Mouse (Mus musculus): ENCODE measurements around the gene Dusp7.

- no peak for TF ChIP-seq MYOD1 (IDR thresholded peaks at IDR 0.05; ENCODE audit: control insufficient read depth, insufficient read length, low read depth)
- TF ChIP-seq CTCF (IDR thresholded peaks at IDR 0.05; ENCODE audit: control insufficient read depth, insufficient read depth, insufficient read length): no peak
- TF ChIP-seq CEBPB (IDR thresholded peaks at IDR 0.05; ENCODE audit: low read depth): no peak
- no peak for TF ChIP-seq MAX (IDR thresholded peaks at IDR 0.05)
- no peak for TF ChIP-seq USF1 (IDR thresholded peaks at IDR 0.05; ENCODE audit: low read depth)
- no peak for TF ChIP-seq FOSL1 (IDR thresholded peaks at IDR 0.05; ENCODE audit: insufficient read depth, low read length, poor library complexity, severe bottlenecking)
- no peak for TF ChIP-seq MYOG (IDR thresholded peaks at IDR 0.05; ENCODE audit: control insufficient read depth, extremely low read depth, insufficient read length)
Measured at GRCm38 (mm10) chr9:106402607-106403375, 34.4 kb downstream of the Dusp7 start.
